Mouse (Mus musculus): Measurements from ENCODE around the gene Trim15.
A peak's percentile ranks its signal among the peaks of the same experiment; 100 is the strongest.
"Not testable (repeated sequence)": the region's sequence is repeated elsewhere in the genome, so short reads cannot be mapped to it uniquely, and the experiment has no call there.

Gene Trim15

GRCm38 (mm10) chr17:36866719-36867527 is at the start of gene Trim15:
Trim15 (minus strand) TSS chr17:36867210.
- DNase-seq: peak; percentile 78

GRCm38 (mm10) chr17:36915076-36915475 is 48.1 kb upstream of the Trim15 start:
- peak; percentile 72 for DNase-seq

GRCm38 (mm10) chr17:36914108-36914507 is 47.1 kb upstream of the Trim15 start:
- peak; percentile 83 for DNase-seq

- no peak for DNase-seq
Observed at GRCm38 (mm10) chr17:36912031-36912430, 45.0 kb upstream of the Trim15 start.

- no peak for DNase-seq
Observed at GRCm38 (mm10) chr17:36909802-36910201, 42.8 kb upstream of the Trim15 start.

- DNase-seq: no peak
Observed at GRCm38 (mm10) chr17:36908235-36908634, 41.2 kb upstream of the Trim15 start.

GRCm38 (mm10) chr17:36903651-36904050 is 36.6 kb upstream of the Trim15 start:
- no peak for DNase-seq

- DNase-seq: no peak
Observed at GRCm38 (mm10) chr17:36900691-36901090, 33.7 kb upstream of the Trim15 start.

- no peak for DNase-seq
Observed at GRCm38 (mm10) chr17:36900001-36900400, 33.0 kb upstream of the Trim15 start.

GRCm38 (mm10) chr17:36899376-36899775 is 32.4 kb upstream of the Trim15 start:
- DNase-seq: no peak

- DNase-seq: no peak
Observed at GRCm38 (mm10) chr17:36897552-36898205, 30.7 kb upstream of the Trim15 start, which contains the start of gene Trim31. Trim31 (plus strand) TSS chr17:36898118.

- no peak for DNase-seq
Observed at GRCm38 (mm10) chr17:36897065-36897464, 30.1 kb upstream of the Trim15 start.

GRCm38 (mm10) chr17:36896583-36896982 is 29.6 kb upstream of the Trim15 start:
- peak; percentile 59 for DNase-seq

GRCm38 (mm10) chr17:36893387-36893786 is 26.4 kb upstream of the Trim15 start:
- DNase-seq: no peak

- DNase-seq: peak; percentile 43
Observed at GRCm38 (mm10) chr17:36892362-36892761, 25.4 kb upstream of the Trim15 start.

GRCm38 (mm10) chr17:36891496-36891895 is 24.5 kb upstream of the Trim15 start:
- DNase-seq: not testable (repeated sequence)

GRCm38 (mm10) chr17:36890073-36890903 is 23.3 kb upstream of the Trim15 start, which contains the start of gene Trim40:
Trim40 (minus strand) TSS chr17:36890123.
- DNase-seq: no peak

GRCm38 (mm10) chr17:36885132-36885790 is 18.3 kb upstream of the Trim15 start:
- DNase-seq: no peak

GRCm38 (mm10) chr17:36883350-36883749 is 16.3 kb upstream of the Trim15 start:
- no peak for DNase-seq

- no peak for DNase-seq
Observed at GRCm38 (mm10) chr17:36874636-36875035, 7.6 kb upstream of the Trim15 start.

- DNase-seq: peak; percentile 73
Observed at GRCm38 (mm10) chr17:36869955-36870810, 3.2 kb upstream of the Trim15 start.
